Mouse (Mus musculus) right cerebral cortex, postnatal 25 days (tissue): Measurements from ENCODE around the gene Tshr.
A peak's percentile ranks its signal among the peaks of the same experiment; 100 is the strongest.

Source experiments
- DNase-seq: peaks from one replicate; pipeline ENCODE4 v3.0.0; 2022

Gene Tshr

GRCm38 (mm10) chr12:91588670-91589541, 204.5 kb downstream of the Tshr start:
- DNase-seq, result peak; percentile 60

DNA sequence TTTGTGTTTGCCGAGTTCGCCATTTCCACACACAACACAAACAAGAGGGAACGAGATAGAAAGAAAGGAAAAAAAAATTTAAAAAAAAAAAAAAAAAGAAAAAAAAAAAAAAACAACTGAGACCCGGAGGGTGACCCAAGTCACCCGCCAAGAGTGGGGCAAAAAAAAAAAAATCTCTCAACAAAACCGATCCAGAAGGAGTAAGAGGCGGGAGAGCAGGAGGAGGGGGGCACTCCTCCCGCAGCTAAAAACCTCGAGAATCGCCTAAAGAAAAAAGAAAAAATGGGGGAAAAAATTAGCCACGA, 205.1 kb downstream of the Tshr start:
- DNase-seq, result no peak

DNA sequence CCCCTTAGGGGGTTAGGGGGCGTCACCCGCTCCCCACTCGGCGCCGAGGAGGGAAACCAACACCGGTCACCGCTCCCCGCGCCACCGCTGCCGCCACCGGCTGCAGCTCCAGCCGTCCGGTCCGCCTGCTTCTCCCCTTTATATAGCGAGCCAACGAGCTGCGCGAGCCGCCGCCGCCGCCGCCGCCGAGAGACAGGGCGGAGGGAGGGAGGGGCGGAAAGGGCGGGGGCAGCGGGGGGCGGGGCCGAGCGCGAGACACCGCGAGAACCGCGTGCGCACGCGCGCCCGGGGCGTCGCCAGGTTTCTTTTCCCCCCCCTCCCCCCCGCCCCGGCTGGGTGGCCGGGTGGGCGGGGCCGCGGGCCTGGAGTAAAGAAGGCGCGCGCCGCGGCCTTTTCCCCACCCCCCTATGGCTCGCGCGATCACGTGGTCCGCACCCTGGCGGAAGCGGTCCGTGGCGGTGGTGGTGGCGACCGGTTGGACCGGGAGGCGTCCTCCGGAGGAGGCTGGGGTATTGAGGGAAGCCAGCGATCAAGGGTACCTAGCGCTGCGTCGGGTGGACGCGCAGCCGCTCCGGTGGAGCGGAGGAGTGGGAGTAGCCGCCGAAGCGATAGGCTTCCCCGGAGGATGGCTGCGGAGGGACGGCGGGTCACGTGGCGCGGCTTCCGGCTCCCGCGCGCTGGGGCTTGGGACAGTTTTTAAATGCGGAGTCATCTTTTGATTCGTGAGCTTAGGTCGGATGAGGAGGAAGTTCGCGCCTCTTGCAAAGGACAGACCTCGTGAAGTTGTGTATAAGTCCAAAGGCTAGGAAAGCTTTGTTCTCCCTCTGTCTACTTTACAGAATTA, 205.7 kb downstream of the Tshr start, which contains the start of gene Gtf2a1:
Gene Gtf2a1 (minus strand): TSS at position 641 of the 844 bp plus-strand sequence.
- peak; percentile 93 for DNase-seq

DNA sequence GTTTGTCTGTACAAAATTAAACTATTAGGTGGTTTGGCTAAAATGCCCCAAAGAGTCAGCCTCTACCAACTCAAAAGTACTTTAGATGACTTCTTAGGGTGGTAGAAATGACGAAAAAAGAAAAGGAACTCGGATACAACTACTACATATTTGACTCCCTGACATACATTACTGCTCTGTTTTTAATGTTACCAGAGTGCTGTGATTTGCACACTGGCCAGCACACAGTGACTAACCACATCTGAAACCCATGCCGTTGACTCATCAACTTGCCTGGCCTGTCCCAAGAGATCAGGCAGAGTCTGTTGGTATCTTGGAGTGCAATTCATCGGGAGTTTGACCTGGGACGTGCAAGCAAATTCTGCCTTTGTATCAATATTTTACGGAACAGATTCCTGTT, 206.4 kb downstream of the Tshr start:
- DNase-seq, result no peak

- DNase-seq, result no peak
These were observed 206.8 kb downstream of the Tshr start for GRCm38 (mm10) chr12:91591191-91591590.

- no peak for DNase-seq
These were observed 207.8 kb downstream of the Tshr start for GRCm38 (mm10) chr12:91592128-91592527.
